Mouse (Mus musculus): Measurements from ENCODE around the gene Cgrrf1.

Cgrrf1 gene

GRCm38 (mm10) chr14:46827430-46827829, 4.5 kb upstream of the Cgrrf1 start:
- no peak for DNase-seq

GRCm38 (mm10) chr14:46831295-46831694, 630 bp upstream of the Cgrrf1 start:
- no peak for DNase-seq

- DNase-seq: peak; percentile 13
These were observed 688 bp downstream of the Cgrrf1 start for GRCm38 (mm10) chr14:46832354-46833272.

- no peak for DNase-seq
These were observed 7.4 kb downstream of the Cgrrf1 start for GRCm38 (mm10) chr14:46839326-46839725.

- no peak for DNase-seq
These were observed 13.8 kb downstream of the Cgrrf1 start for GRCm38 (mm10) chr14:46845706-46846105.

- peak; percentile 11 for DNase-seq
These were observed 16.2 kb downstream of the Cgrrf1 start for GRCm38 (mm10) chr14:46848063-46848590.

GRCm38 (mm10) chr14:46848736-46849135, 16.8 kb downstream of the Cgrrf1 start:
- no peak for DNase-seq

- DNase-seq: no peak
These were observed 17.8 kb downstream of the Cgrrf1 start for GRCm38 (mm10) chr14:46849769-46850168.

- DNase-seq: no peak
These were observed 21.8 kb downstream of the Cgrrf1 start for GRCm38 (mm10) chr14:46853677-46854076.

- DNase-seq: no peak
These were observed 31.0 kb downstream of the Cgrrf1 start for GRCm38 (mm10) chr14:46862922-46863321.

- DNase-seq: peak; percentile 72
These were observed 49.0 kb downstream of the Cgrrf1 start for GRCm38 (mm10) chr14:46880935-46881334.

GRCm38 (mm10) chr14:46881581-46882430, 49.9 kb downstream of the Cgrrf1 start:
- peak; percentile 49 for DNase-seq

- peak; percentile 87 for DNase-seq
These were observed 50.6 kb downstream of the Cgrrf1 start, which contains the start of gene Samd4 for GRCm38 (mm10) chr14:46882431-46883067. Gene Samd4, plus strand, starts transcription at chr14:46882854.

- DNase-seq: peak; percentile 55
These were observed 51.3 kb downstream of the Cgrrf1 start for GRCm38 (mm10) chr14:46883068-46883870.

GRCm38 (mm10) chr14:46883871-46884441, 52.0 kb downstream of the Cgrrf1 start:
- peak; percentile 43 for DNase-seq

GRCm38 (mm10) chr14:46884701-46885428, 52.9 kb downstream of the Cgrrf1 start:
- peak; percentile 59 for DNase-seq

- peak; percentile 6 for DNase-seq
These were observed 53.5 kb downstream of the Cgrrf1 start for GRCm38 (mm10) chr14:46885429-46885755.

- DNase-seq: peak; percentile 18
These were observed 54.0 kb downstream of the Cgrrf1 start for GRCm38 (mm10) chr14:46885891-46886301.

GRCm38 (mm10) chr14:46889096-46889495, 57.2 kb downstream of the Cgrrf1 start:
- DNase-seq: no peak

GRCm38 (mm10) chr14:46893961-46894360, 62.0 kb downstream of the Cgrrf1 start:
- DNase-seq: no peak

GRCm38 (mm10) chr14:46897953-46898352, 66.0 kb downstream of the Cgrrf1 start:
- DNase-seq: no peak
